Mouse (Mus musculus) myocyte (in vitro differentiated cells): ENCODE measurements around the gene Naa10.

Experiments
- POLR2A ChIP-seq: IDR thresholded peaks from one replicate; pipeline ENCODE4 v1.6.1; 2011; ENCODE audit warnings: low read depth, mild to moderate bottlenecking, control low read depth, moderate library complexity; ENCODE audit not compliant: insufficient read length
- REST ChIP-seq: IDR thresholded peaks from one replicate; pipeline ENCODE4 v1.6.1; 2011; ENCODE audit warnings: mild to moderate bottlenecking, control low read depth, moderate library complexity; ENCODE audit not compliant: insufficient read depth, insufficient read length
- USF1 ChIP-seq: IDR thresholded peaks from one replicate; pipeline ENCODE4 v1.6.1; 2011; ENCODE audit warnings: low read depth, mild to moderate bottlenecking, control low read depth, moderate library complexity

- TF ChIP-seq USF1 = no peak
- peak; percentile 45 for TF ChIP-seq POLR2A
- no peak for TF ChIP-seq REST
Observed at GRCm38 (mm10) chrX:73930402-73931062, 8.8 kb upstream of the Naa10 start, which contains the start of gene Renbp.
